Mouse (Mus musculus) telencephalon, adult 2 months (tissue): ENCODE measurements around the gene Rab8a.
A peak's percentile ranks its signal among the peaks of the same experiment; 100 is the strongest.

Experiments used
- DNase-seq: peaks from one replicate; pipeline ENCODE4 v3.0.0-alpha.2; 2011; ENCODE audit warnings: low read depth, low spot score

The Rab8a gene

DNA sequence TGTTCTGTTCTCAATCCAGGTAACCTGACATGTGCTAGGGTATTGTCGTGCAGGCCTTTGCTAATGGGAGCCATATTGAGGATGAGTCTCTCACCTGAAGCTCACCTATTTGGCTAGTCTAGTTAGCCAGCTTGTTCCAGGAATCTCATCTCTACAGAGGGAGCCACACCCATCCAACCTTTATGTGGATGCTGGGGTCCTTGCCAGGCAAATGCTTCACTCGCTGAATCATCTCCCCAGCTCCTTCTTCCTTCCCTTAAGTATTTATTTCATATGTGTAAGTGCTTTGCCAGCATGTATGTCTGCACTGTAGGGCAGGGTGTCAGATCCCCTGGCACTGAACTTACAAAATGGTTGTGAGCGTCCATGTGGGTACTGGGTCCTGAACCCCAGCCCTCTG is 14.4 kb upstream of the Rab8a start:
- no peak for DNase-seq

DNA sequence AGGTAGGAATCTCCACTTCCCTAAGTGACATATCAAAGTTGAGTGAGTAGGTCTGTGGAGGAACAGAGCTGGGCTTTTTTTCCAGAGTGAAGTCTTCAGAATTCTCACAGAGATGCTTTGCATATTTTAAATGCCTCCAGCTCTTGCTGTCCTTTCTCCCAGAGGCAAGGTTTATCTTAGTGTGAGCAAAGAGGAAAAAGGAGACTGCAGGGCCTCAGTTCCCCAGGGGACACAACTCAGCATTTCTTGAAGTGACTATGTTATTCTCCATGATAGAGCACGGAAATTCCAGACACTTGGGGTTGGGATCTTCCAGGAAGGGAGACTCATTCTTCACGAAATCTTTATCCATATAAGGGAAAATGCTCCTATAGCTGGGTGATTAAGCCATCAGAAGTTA is 13.7 kb upstream of the Rab8a start:
- no peak for DNase-seq

DNA sequence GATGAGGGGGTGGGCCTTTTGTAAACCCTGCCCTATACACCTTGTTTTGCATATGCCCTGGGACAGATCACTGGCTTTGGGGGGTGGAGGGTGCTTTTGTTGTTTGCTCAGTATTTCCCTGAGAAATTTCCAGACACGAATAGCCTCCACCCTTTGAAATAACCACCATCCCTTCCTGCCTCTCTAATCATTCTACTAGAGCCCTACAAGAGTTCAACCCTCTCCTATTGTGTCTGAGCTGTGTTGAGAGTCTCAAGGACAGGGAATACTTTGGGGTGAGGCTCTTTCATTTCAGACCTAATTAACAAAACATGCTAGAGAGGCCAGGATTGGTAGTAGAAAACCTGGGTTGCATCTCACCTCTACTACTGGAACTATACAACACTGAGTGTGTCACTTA is 11.9 kb upstream of the Rab8a start:
- no peak for DNase-seq

DNA sequence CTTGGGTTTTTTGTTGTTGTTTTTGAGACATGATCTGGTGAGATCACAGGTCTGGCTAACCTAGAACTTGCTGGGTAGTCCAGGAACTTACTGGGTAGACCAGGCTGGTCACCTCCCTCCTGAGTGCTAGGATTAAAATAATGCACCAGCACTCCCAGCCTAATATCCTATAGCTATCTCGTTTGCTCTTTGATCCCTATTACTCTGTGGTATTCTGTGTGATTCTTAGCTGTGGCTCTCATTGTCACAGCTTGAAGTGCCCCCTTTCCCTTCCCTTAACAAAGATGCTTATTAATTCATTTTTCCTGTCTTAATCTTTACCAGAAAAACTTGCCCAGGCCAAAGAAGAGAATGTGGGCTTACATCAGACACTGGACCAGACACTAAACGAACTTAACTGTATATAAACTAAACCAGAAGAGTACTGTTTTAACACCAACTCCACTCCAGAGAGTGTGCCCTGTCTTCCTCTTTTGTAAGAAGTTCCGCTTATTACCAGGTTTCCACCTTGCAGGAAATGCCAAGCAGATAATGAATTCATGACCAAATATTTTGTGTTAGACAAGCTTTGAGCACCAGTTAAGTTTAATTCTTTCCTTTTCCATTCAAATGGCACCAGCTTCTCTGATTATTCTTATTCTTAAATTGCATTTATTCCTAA is 9.5 kb upstream of the Rab8a start:
- no peak for DNase-seq

DNA sequence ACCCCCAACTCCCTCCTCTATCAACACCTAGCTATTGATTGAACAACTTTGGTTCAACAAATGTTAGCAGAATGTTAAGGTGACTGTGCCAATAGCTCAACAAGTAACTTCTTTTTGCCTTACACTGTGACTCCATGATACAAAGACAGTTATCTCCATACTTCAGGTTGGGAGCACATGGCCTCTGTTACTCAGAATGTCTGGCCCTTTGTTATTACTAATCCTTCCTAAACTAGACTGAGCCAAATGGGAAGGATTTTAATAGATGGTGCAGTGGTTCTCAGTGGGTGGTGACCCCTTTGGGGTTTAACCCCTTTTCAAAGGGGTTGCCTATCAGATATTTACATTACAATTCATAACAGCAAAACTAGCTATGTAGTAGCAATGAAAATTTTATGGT is 7.6 kb upstream of the Rab8a start:
- no peak for DNase-seq

DNA sequence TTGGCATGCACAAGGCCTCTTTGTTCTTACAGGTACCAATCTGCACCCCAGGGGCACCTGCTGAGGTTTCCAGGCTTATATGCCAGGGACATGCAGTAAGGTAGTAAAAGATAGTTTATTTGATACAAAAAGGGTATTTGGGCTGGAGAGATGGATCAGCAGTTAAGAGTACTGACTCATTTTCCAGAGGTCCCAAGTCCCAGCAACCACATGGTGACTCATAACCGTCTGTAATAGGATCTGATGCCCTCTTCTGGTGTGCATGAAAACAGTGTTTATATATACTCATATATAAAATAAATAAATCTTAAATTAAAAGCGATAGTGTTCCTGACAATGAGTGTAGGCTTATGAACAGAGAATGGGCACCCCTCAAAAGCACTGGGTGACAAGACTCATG is 2.9 kb upstream of the Rab8a start:
- no peak for DNase-seq

DNA sequence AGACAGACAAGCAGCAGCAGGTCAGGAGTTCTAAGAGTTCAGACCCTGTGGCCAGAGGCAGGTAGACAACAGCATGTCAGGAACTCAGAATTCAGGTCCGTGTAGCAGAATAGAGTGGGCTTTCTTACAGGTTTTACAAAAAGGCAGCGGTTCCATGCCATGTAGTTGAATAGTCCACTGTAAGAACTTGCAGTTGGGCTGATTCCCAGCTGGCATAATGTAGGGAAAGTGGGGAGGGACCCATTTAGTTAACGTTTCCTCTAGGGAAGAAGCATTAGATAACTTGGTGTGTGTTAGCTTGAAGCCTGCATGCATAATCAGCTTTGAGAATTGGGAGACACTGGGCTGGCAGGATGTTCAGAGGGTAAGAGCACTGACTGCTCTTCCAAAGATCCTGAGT is 2.3 kb upstream of the Rab8a start:
- DNase-seq, result no peak

DNA sequence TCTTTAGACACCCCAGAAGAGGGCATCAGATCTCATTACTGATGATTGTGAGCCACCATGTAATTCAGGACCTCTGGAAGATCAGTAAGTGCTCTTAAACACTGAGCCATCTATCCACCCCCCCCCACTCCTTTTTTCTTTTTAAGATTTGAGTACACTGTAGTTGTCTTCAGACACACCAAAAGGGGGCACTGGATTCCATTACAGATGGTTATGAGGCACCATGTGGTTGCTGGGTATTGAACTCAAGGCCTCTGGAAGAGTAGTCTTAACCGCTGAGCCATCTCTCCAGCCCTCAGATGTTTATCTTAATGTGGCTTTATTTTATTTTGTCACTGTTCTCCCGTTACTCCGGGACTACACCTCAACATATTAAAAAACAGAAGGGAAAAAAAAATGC is 993 bp upstream of the Rab8a start:
- DNase-seq, result no peak

DNA sequence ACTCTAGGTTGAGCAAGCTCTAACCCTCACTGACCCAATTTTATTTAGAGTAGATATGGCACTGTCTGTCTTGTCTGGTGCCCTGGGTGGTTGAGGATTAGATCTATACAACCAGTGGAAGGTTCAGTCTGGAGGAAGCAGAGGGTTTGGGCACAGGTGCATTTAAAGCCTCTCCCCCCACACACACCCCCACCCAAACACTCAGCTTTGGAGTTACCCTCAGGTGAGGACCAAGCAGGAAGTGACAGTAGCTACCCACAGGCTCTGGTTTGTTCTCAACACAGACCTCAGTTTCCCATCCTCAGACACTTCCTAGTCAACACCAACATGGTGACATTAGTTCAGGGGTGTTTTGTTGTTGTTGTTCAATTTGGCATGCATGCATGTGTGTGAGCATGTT is 1.8 kb downstream of the Rab8a start:
- DNase-seq, result no peak

DNA sequence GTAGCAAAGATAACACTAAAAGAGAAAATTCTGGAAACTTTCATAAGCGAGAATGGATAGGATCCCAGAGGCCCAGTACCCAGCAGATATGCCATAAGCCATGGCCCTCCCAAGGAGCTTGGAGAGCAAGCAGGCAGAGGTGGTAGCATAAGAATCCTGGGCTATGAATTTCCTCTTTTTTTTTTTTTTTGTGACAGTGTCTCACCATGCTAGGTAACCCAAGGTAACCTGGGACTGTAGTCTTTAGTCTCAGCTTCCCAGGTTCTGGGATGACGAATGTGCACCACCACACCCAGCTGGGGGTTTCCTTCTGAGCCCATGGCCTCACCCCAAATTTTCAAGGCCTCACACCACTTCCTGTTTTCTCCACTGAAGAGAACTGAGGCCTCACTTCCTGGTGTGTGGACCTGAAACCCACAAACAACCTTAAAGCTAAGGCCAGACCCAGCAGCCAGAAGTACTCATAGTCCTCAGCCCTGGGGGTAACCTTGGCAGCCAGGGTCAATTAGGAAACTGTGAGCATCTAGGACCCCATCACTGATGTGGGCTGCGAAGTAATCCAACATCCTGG is 8.2 kb downstream of the Rab8a start:
- DNase-seq, result no peak

DNA sequence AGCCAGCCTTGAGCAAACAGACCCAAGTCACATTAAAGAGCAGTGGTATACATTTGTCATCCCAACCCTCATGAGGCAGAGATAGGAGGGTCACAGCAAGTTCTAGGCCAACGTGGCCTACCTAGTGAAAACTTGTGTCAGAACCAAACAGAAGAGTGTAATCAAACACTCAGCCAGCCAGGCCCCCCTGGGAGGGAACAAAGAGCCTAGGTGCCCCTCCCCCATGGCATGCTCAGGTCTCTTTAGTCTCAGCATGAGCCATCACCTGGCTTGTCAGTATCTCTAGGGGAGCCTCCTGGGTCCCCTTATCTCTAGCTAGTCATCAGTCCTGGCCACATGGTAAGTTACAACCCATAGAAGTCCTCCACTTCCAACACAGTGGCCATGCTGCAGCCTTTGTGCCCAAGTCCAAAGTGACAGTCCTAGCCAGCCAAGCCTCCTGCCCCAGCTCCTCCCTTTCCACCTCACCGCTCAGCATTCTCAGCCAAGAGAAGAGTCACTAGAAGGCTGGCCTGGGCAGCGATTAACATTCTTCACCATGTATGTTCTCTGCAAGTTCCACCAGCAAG is 8.8 kb downstream of the Rab8a start:
- DNase-seq, result no peak

DNA sequence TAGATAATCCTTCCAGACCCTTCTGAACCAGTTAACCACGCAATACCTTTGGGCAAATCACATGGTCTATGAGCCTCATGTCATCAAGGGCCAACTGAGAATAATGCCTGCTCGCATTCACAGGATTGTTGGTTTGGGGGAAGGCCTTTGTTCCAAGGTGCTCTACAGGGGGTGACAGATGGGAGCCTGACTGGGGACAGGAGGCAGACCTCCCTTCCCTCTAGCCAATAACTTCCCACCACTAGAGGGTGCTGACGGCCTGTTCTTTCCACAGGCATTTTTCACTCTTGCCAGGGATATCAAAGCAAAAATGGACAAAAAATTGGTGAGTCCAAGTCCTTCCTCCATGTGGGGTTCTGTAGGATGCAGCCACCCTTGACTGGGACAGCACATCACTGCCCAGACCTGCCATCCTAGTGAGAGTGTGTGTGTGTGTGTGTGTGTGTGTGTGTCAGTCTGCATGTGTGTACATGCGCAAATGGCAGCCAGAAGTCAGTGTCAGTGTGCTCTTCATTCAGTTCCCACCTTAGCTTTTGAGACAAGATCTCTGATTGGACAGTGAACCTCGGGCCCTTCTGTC is 16.4 kb downstream of the Rab8a start:
- DNase-seq, result peak; percentile 28

DNA sequence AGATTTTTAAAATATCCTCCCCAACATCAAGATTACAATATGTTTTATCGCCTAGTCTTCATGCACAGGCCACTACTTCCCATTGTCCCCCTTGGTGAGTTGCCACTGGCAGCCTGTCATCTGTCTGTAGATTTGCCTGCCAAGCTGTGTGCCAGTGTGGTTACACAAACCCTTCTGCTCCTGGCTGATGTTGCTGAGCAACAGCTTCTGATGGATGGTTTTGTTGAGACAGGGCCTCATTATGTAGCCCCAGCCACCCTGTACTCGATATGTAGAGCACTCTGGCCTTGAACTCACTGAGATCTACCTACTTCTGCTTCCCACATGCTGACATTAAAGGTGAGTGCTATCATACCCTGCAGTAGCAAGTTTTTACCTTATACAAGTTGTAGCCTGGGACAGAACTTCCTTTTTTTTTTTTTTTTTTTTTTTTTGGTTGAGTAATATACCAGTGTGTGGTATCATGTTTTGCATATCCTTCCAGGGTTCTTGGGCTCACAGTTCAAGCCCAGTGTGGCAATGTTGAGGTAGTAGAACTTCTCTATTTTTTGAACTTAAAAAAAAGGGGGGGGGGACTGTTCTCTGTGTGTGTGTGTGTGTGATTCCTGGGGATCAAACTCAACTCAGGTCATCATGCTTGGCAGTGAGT is 22.7 kb downstream of the Rab8a start:
- DNase-seq, result no peak

DNA sequence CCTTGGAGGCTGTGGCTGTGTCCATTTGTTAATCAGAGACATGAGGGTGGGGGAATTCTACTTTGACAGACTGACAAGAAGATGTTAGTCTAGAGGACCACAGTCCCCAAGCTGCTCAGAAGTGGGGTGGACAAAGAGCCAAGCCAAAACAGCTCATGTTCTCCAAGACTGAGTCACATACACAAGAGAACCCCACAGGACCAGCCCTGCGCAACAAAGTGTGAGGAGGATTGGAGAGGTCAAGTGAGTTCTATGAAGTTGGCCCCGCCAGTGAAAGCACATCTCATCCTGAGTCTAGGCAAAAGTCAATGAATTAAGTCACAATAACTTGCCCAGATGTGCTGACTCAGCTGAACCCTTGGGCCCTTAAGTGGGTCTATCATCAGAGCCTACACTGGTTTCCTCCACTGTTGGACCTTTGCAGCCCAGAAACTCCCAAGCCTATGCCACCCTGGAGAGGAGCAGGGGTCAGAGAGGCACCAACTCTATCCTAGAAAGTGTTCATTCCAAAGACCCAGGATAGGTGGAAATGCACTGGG is 26.9 kb downstream of the Rab8a start:
- DNase-seq, result no peak

DNA sequence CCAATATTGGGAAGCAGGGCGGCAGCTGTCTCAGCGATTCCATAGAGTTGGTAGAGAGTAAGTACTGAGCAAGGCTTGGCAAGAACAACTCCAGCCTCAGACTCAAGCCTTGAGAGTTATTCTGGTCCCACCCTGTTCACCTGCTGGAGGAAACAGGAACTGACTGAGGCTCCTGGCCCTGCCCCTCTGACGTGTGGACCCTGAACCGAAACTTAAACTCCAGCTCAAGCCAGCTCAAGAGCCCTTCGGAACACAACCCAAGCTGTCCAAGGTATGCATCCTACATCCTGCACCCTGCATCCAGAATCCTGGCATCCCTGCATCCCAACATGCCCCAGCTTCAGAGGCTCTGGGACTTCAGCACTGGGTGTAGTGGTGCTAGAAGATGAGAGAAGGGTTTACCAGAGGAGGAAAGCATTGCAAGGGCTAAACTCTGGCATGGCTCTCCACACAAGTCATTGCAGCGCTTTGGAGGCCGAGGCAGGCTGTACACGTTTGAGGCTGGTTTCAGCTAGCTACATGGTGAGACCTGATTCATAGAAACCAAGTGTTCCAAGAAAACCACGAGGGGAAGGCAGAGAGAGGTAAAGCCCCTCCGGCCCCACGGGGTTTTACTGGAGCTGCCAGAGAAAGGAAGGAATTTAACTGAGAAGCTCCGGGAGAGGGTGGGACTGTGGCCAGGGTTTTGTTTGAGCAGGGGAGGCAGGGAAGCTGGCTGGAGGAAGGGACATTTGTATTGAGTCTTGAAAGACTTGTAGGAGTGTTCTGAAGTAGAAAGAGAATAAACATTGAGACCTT is 28.6 kb downstream of the Rab8a start, which contains the start of gene Hsh2d:
Gene Hsh2d, plus strand, starts transcription at position 222 of the 798 bp plus-strand sequence.
- no peak for DNase-seq

DNA sequence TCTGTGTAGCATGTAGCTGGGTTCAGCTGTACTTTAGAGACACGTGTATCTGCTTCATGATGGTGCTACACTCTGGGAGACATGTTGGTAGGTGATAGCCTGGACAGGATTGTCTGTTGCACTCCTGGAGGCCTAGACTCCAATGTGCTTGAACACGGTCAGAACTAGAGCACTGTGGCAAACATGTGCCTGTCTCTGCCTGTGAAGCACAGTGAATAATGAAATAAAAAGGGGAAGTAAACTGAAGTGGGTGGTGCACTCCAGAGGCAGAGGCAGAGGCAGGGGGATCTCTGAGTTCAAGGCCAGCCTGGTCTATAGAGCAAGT is 29.2 kb downstream of the Rab8a start:
- DNase-seq, result no peak

DNA sequence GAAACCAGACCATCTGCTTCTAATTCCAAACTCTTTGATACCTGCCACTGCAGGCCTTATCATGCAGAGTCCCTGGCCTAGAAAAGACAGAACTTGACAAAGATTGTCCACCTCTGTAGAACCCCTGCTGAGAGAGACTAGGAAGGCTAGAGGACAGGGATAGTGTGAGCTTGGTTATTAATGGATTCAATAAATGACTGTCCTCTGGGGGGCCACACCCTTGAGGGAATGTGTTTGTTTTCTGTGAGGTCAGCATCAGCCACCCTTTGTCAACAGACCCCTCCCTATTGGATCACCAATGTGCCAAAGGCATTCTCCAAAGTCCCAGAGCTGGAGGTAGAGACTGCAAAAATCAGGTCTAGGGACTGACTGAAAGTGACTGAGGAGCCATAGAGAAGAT is 31.1 kb downstream of the Rab8a start:
- DNase-seq, result no peak

DNA sequence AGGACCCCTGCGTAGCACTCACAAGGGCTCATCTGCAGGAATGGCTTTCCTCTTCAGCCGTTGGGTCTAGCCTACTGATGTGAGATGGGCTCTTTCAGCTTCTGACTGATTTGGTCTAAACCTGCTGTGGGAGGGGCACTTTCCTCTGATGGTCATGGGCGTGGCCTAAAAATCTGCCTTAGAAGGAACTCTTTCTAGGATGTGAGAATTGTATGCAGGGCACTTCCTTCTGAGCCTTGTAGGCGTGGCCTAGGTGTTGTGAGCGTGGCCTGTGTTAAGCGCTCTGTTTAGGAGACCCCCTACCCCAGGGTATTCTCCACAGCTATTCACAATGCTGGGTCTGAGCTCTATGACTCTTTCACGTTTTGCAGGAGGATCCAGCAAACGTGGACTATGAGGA is 37.0 kb downstream of the Rab8a start:
- DNase-seq, result no peak

DNA sequence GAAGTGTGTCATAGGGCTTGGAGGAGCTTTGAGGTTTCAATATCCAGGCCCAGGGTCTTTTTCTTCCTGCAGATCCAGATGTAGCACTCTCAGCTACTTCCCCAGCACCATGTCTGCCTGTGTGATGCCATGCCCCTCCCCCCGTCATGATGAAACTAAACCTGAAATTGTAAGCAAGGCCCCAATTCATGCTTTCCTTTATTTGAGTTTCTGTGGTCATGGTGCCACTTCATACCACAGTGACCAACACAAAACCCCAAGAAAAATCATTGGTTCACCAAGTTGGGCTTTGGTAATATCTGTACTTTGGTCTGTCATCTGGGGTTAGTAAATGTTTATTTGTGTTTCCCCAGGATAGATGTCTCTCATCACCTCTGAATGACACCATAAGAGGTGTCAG is 47.6 kb downstream of the Rab8a start:
- no peak for DNase-seq

DNA sequence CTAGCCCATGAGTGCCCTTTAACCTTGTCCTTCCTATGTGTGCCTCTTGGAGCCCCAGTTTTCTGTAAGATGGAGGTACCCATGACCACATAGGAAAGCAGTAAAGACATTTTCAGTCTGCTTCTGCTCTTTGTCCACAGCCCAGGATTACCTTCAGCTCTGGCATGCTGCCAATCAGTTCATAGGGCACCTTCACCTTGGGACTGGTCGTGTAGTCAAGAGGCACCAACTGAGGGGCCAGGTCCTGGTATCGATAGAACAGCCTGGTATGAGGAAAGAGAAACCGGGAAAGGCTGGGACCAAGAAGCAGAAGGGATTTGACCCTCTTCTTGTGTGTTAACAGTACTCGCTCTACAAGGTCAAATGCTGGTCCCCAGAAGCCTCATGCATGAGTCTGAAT is 49.2 kb downstream of the Rab8a start:
- no peak for DNase-seq

DNA sequence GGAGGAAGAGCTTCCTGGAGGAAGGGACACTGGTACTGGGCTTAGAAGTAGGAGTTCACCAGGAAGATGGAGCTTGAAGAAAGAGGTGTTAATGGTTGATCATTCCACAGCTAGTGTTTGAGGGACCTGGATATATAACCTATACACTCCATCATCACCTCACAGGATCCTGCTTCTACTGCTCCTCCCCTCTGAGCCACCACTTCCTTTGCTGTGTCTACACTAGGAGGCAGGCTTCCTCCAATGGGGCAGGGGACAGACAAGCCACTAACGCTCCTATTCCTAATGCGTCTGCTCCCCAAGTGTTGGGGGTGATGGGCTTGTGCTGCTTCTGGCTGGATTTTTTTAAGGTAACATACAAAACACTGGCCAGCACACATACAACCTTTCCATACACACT is 49.7 kb downstream of the Rab8a start:
- no peak for DNase-seq

DNA sequence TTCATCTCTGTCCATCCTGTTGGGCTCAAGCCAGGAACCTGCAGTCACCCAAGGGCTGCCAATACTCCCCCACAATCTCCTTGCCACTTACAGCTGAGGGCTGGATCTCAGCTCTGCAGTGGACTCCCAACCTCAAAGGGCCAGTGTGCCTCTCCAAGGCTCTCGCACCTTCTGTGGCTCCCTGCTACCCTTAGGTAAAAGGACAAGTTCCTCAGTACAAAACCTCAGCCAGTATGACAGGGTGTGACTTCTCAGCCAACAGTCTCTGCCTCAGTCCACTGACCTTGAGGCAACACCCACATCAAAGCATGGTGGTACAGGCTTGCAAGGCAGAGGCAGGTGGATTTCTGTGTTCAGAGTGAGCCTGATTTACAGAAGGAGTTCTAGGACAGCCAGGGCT is 50.8 kb downstream of the Rab8a start:
- DNase-seq, result no peak
